Mouse (Mus musculus): ENCODE measurements at regions not wholly inside any gene's neighbourhood (a gene's known extent, or its start where the extent isn't known, plus 50 kb on each side); places are given as distances from the start of the nearest gene placed in this dataset.

DNA sequence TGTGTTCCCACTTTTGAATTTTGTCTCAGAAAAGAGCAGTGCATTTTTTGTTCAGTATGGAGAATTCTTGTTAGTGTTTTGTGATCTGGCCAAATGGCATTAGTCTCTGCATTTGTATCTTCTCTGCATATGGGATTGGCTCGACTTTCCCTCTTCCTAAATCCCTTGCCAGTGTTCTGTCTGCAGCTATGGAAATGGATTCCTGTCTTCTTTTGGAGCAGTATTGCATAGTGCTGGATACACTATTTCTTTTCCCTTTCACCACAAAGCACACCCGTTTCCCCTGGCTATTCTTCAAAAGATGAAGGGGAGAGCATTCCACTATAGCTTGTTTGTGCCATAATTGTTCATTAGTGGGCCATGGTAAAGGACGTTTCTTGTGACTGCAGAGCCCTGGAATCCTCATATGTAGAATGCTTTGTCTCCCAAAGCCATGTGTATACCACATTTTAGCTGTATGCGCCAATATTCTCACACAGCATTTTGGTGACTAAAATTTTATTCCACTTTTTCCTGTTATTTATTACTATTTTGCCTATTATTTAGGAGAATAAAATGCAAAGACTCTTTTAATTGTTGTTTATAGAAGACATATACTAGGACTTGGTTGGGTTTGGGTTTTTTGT lies 197.8 kb downstream of the Hs3st1 start:
- Histone ChIP-seq H3K9ac (no peak overlapping the region), H3K27me3 (replicated peaks) (no peaks in the 10 kb centered on the region), H3K27ac (no peak overlapping the region), H3K9me3 (no peaks in the 10 kb centered on the region), H3K4me2 (no peak overlapping the region), H3K36me3 (no peaks in the 10 kb centered on the region), H3K4me3 (replicated peaks) (no peak overlapping the region), H3K4me1 (no peaks in the 10 kb centered on the region)
- WGBS = 61% methylated on average over 4 of the region's 4 CpGs
- ATAC-seq (ENCODE audit: insufficient read depth, low FRiP score, low read depth) = no peak

DNA sequence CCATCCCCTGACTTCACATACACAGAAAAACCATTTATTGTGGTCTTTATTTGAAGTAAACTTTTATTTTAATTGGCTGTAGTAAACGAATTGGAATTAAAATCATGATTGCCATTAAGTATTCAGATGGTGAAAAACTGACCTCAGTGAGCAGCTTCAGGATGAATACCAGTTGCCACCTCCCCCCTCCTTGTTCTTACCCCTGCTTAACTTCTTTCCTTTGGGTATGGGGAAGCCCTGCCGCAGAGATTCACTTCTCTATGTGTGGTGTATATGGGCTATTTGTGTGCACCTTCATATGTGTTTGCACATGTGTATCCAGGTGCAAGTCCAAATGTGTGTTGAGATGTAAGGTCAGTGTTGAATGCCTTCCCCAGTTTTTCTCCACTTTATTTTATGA lies 218.2 kb downstream of the Hs3st1 start:
- no peak overlapping the region for H3K4me3 ChIP-seq (replicated peaks)
- H3K36me3 ChIP-seq = no peaks in the 10 kb centered on the region
- no peaks in the 10 kb centered on the region for H3K9me3 ChIP-seq
- WGBS = 71% methylated on average over 2 of the region's 2 CpGs
- H3K4me2 ChIP-seq = no peak overlapping the region
- no peak overlapping the region for H3K27ac ChIP-seq
- no peaks in the 10 kb centered on the region for H3K27me3 ChIP-seq (replicated peaks)
- no peak overlapping the region for H3K9ac ChIP-seq
- no peak for ATAC-seq (ENCODE audit: insufficient read depth, low FRiP score, low read depth)
- H3K4me1 ChIP-seq = no peaks in the 10 kb centered on the region

GRCm38 (mm10) chr5:39536351-39536750 lies 218.9 kb downstream of the Hs3st1 start:
- 48% methylated on average over 2 of the region's 2 CpGs for WGBS
- no peaks in the 10 kb centered on the region for H3K4me1 ChIP-seq
- no peaks in the 10 kb centered on the region for H3K27me3 ChIP-seq (replicated peaks)
- H3K9me3 ChIP-seq = no peaks in the 10 kb centered on the region
- ATAC-seq (ENCODE audit: insufficient read depth, low FRiP score, low read depth) = no peak
- no peak overlapping the region for H3K9ac ChIP-seq
- H3K27ac ChIP-seq = no peak overlapping the region
- H3K36me3 ChIP-seq = no peaks in the 10 kb centered on the region
- no peak overlapping the region for H3K4me2 ChIP-seq
- H3K4me3 ChIP-seq (replicated peaks) = no peak overlapping the region

DNA sequence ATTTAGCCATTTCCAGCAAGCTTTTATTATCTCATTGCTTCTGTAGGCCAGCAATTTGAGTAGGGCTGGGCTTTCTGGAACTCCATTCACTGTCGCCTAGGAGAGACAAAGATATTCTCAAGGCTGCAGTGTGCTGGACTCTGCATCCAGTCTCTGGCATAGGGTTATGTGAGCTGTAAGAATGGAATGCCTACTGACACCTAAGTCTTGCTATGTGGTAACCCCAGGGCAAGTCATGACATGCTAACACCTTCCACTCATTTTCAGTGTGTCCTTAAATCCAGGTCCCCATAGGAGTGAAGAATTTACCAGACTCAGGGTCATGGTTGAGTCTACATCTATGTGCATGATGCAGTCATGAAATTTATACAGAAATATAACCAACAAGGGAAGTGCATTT lies 245.0 kb downstream of the Hs3st1 start:
- no peak for ATAC-seq (ENCODE audit: insufficient read depth, low FRiP score, low read depth)

GRCm38 (mm10) chr5:39482756-39483155 lies 272.5 kb downstream of the Hs3st1 start:
- Histone ChIP-seq H3K9ac (no peak overlapping the region), H3K36me3 (no peaks in the 10 kb centered on the region), H3K4me3 (replicated peaks) (no peak overlapping the region), H3K9me3 (no peaks in the 10 kb centered on the region), H3K27ac (no peak overlapping the region), H3K27me3 (replicated peaks) (no peaks in the 10 kb centered on the region), H3K4me2 (no peak overlapping the region), H3K4me1 (no peaks in the 10 kb centered on the region)
- ATAC-seq (ENCODE audit: insufficient read depth, low FRiP score, low read depth) = no peak
- WGBS = 53% methylated on average over 5 of the region's 5 CpGs

More for the DNA sequence above, 245.0 kb downstream of the Hs3st1 start:
- Histone ChIP-seq H3K27me3 (replicated peaks) (no peaks in the 10 kb centered on the region), H3K4me3 (replicated peaks) (no peak overlapping the region), H3K4me1 (no peaks in the 10 kb centered on the region), H3K9me3 (no peaks in the 10 kb centered on the region), H3K27ac (no peak overlapping the region), H3K9ac (no peak overlapping the region), H3K4me2 (no peak overlapping the region), H3K36me3 (no peaks in the 10 kb centered on the region)
- WGBS = 73% methylated on average over 1 of the region's 1 CpGs

DNA sequence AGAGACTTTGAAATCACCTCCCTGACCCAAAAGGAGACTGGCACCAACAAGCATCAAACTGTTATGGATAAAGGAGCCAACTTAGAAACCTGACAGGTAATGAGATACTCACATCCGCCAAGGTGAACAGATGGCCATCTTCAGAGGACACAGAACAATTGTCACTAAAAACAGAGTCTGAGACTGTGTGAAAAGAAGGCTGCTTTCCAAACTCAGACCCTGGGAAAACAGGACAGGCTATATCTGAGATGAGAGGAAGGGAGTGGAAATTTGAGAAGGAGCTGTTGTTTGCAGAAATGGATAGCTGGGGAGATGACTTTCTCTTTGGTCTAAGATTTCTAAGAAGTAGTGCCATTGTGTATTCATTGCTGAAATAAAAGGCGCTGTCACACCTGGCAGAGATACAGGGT lies 297.2 kb downstream of the Hs3st1 start:
- Histone ChIP-seq H3K4me3 (replicated peaks) (no peak overlapping the region), H3K27me3 (replicated peaks) (no peaks in the 10 kb centered on the region), H3K4me2 (no peak overlapping the region), H3K9ac (no peak overlapping the region), H3K27ac (no peak overlapping the region), H3K36me3 (no peaks in the 10 kb centered on the region), H3K4me1 (no peaks in the 10 kb centered on the region), H3K9me3 (no peaks in the 10 kb centered on the region)
- ATAC-seq (ENCODE audit: insufficient read depth, low FRiP score, low read depth) = no peak
- WGBS = 77% methylated on average over 2 of the region's 2 CpGs

DNA sequence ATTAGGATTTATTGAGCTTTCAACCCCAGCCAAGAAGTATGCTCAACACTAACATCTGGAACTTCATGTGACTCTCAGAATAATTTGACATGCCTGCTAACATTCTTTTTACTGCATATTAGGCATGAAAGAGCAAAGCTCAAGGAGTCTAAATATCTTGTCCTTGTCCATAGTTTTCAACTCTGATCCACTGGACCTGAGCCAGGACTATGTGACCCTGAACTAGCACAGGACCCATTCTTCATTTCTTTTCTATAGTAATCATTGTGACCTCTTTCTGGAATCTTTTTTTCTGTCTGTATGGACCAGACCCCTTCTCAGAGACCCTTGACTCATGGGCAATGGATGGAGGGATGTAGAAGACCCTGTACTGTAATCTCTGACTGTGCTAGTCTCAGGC lies 301.6 kb downstream of the Hs3st1 start:
- Histone ChIP-seq H3K9me3 (no peaks in the 10 kb centered on the region), H3K4me2 (no peak overlapping the region)

DNA sequence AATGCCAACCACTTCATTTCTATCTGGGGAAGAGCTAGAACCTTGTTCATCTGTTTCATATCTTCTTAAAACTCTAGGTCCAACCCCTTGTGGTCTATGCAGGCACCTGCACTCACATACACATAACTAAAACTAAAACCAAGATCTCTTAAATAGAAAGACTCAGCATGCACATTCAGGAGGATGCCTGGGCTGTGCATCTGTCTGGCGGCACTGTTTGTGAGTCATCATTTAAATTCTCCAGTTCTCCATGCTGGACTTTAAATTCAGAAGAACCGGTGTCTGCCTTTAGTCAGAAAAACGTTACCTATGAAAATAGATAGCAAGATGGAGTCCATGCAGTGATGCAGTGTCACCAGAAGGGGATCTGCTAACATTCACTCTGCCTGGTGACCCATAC lies 314.5 kb downstream of the Hs3st1 start:
- Histone ChIP-seq H3K9ac (no peak overlapping the region), H3K4me2 (no peak overlapping the region), H3K27ac (no peak overlapping the region), H3K4me1 (no peaks in the 10 kb centered on the region), H3K27me3 (replicated peaks) (no peaks in the 10 kb centered on the region), H3K9me3 (no peaks in the 10 kb centered on the region), H3K36me3 (no peaks in the 10 kb centered on the region), H3K4me3 (replicated peaks) (no peak overlapping the region)
- no peak for ATAC-seq (ENCODE audit: insufficient read depth, low FRiP score, low read depth)
- 83% methylated on average over 3 of the region's 3 CpGs for WGBS

More for the DNA sequence above, 301.6 kb downstream of the Hs3st1 start:
- ATAC-seq (ENCODE audit: insufficient read depth, low FRiP score, low read depth) = no peak
- Histone ChIP-seq H3K27ac (no peak overlapping the region), H3K36me3 (no peaks in the 10 kb centered on the region), H3K27me3 (replicated peaks) (no peaks in the 10 kb centered on the region), H3K9ac (no peak overlapping the region), H3K4me3 (replicated peaks) (no peak overlapping the region), H3K4me1 (no peaks in the 10 kb centered on the region)

- Histone ChIP-seq H3K27me3 (replicated peaks) (no peaks in the 10 kb centered on the region), H3K4me1 (no peaks in the 10 kb centered on the region), H3K4me3 (replicated peaks) (no peak overlapping the region), H3K9ac (no peak overlapping the region), H3K27ac (no peak overlapping the region), H3K4me2 (no peak overlapping the region), H3K9me3 (no peaks in the 10 kb centered on the region), H3K36me3 (no peaks in the 10 kb centered on the region)
- ATAC-seq (ENCODE audit: insufficient read depth, low FRiP score, low read depth) = no peak
- WGBS = 20% methylated on average over 4 of the region's 4 CpGs
These were observed 317.6 kb downstream of the Hs3st1 start for GRCm38 (mm10) chr5:39437463-39438201.

- H3K9me3 ChIP-seq = no peaks in the 10 kb centered on the region
- no peak overlapping the region for H3K4me3 ChIP-seq (replicated peaks)
- WGBS = 57% methylated on average over 3 of the region's 3 CpGs
- no peak overlapping the region for H3K27ac ChIP-seq
- no peaks in the 10 kb centered on the region for H3K4me1 ChIP-seq
- H3K9ac ChIP-seq = no peak overlapping the region
- no peaks in the 10 kb centered on the region for H3K27me3 ChIP-seq (replicated peaks)
- no peaks in the 10 kb centered on the region for H3K36me3 ChIP-seq
- no peak overlapping the region for H3K4me2 ChIP-seq
- ATAC-seq (ENCODE audit: insufficient read depth, low FRiP score, low read depth) = no peak
These were observed 329.2 kb downstream of the Hs3st1 start for GRCm38 (mm10) chr5:39426053-39426452.

DNA sequence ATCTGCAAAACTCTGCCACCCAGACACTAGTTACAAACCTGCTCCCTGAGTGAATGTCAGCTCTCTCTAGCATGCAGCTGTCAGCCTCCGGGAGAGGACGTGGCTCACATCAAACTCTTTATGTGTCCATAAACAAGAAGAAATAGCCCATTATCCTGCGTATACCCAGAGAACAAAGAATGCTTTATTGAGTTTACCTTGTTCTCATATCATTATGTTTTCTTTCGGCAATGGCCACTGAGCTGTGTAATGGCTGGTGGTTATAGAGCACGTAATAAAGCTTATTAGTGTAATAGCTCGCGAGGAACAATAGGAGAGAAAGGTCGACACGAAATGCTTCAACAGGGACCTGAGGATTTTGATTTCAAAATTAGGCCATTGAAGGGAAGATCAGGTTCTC lies 331.6 kb downstream of the Hs3st1 start:
- H3K36me3 ChIP-seq = no peaks in the 10 kb centered on the region
- no peaks in the 10 kb centered on the region for H3K9me3 ChIP-seq
- no peak overlapping the region for H3K27ac ChIP-seq
- H3K4me1 ChIP-seq = no peaks in the 10 kb centered on the region
- no peak for ATAC-seq (ENCODE audit: insufficient read depth, low FRiP score, low read depth)
- H3K4me2 ChIP-seq = no peak overlapping the region
- 80% methylated on average over 9 of the region's 9 CpGs for WGBS
- no peaks in the 10 kb centered on the region for H3K27me3 ChIP-seq (replicated peaks)
- no peak overlapping the region for H3K9ac ChIP-seq
- no peak overlapping the region for H3K4me3 ChIP-seq (replicated peaks)

DNA sequence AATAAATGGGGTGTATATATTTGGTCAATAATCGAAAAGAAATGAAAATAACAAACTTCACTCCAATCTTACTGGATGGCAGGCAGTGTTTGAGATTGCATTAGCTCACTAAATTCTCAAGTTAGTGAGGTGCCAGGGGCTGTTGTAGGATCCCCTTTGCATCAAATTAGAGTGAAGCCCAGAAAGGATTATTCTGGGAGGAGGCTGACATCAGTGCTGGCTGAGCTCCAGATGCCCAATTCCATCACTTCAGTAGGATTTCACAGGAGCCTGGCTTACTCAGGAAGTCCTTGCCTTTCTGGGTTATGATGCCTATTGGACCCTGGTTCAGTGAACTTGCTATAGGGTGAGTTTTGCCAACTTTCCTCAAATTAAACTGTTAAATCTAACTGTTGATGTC lies 336.5 kb downstream of the Hs3st1 start:
- Histone ChIP-seq H3K4me1 (no peaks in the 10 kb centered on the region), H3K9me3 (no peaks in the 10 kb centered on the region), H3K4me3 (replicated peaks) (no peak overlapping the region), H3K36me3 (no peaks in the 10 kb centered on the region), H3K27ac (no peak overlapping the region), H3K27me3 (replicated peaks) (no peaks in the 10 kb centered on the region), H3K9ac (no peak overlapping the region), H3K4me2 (no peak overlapping the region)
- WGBS = 93% methylated on average over 1 of the region's 1 CpGs
- no peak for ATAC-seq (ENCODE audit: insufficient read depth, low FRiP score, low read depth)

DNA sequence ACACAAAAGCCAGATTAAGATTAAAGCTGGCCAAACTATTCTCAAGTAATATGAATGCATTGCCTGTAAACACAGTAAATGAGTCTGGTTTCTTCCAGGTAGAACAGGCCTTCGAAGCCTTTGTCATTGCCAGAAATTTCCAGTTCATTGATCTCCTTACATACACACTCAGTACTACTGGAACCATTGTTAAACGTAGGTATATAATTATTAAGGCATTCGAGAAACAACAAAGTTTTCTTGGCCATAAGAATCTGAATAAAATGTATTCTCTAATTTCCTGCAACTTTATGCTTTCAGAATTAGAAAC lies 337.5 kb downstream of the Hs3st1 start:
- no peak overlapping the region for H3K4me2 ChIP-seq
- ATAC-seq (ENCODE audit: insufficient read depth, low FRiP score, low read depth) = no peak
- H3K9ac ChIP-seq = no peak overlapping the region
- no peaks in the 10 kb centered on the region for H3K9me3 ChIP-seq
- no peak overlapping the region for H3K27ac ChIP-seq
- no peaks in the 10 kb centered on the region for H3K4me1 ChIP-seq
- no peaks in the 10 kb centered on the region for H3K27me3 ChIP-seq (replicated peaks)
- WGBS = 81% methylated on average over 3 of the region's 3 CpGs
- H3K36me3 ChIP-seq = no peaks in the 10 kb centered on the region
- H3K4me3 ChIP-seq (replicated peaks) = no peak overlapping the region
